Mouse (Mus musculus) CH12F3 (cell line): Measurements from ENCODE around the gene Zbed3.
"Not testable (repeated sequence)": the region's sequence is repeated elsewhere in the genome, so short reads cannot be mapped to it uniquely, and the experiment has no call there.

Source experiments
- in situ Hi-C: fragments of 300-500 bp; cut with MboI; formaldehyde crosslinking; loops from 2 replicates; pipeline ENCODE4 v1.14.3; 2020; ENCODE audit warnings: low sequenced_read_pairs

The Zbed3 gene

DNA sequence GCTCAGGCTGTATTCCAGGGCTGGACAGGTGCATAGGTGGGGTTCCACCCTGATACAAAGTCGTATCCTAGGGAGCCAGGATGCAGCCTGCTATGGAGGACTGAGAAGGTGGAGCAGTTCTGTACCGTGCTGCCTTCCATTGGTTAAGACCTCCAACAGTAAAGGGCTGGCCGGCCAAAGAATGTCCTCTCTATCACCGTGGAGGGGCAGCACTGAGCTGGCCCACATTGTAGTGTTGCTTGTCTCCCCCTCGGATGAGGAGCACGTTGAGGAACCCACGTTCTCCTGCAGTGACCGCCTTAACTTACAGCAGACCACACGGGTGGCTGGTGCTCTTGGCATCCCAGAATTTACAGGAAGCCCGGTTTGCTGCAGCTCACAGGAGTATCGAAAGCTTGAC is 7.1 kb downstream of the Zbed3 start:
- in situ Hi-C loops = no loop called here

DNA sequence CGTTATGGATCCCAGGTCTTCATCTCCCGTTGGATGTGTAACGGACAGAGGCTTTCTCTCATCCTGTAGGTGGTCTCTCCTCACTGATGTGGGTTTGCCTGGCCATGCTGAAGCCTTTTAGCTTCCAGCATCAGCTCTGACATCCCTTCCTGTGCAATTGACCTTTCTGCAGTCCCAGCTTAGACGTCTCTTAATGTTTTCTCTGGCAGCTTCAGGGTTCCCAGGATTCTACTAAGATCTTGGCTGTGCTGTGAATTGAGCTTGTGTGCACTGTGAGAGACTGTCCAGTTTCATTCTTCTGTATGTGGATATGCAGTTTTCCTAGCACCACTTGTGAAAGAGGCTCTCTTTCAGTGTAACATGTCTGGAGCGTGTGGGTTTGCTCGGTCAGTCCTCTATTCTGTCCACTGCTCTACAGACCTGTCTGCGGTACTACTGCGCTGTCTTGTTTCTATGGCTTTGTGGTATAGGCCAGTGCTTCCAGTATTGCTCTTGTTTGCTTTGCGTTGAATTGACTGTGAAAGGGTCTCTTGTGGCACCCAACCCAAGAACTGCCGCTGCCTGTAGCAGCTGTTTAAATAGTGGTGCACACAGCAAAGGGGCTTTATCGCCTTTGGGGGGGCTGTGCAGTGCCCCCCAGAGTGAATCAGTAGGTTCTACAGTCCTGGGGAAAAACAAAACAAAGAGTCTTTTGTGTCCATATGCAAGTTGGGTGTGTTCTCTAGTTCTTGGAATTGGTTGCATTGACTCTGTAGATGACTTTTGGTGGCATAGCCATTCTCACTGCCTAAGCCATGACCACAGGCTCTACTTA is 8.9 kb downstream of the Zbed3 start:
- in situ Hi-C loops = no loop called here

DNA sequence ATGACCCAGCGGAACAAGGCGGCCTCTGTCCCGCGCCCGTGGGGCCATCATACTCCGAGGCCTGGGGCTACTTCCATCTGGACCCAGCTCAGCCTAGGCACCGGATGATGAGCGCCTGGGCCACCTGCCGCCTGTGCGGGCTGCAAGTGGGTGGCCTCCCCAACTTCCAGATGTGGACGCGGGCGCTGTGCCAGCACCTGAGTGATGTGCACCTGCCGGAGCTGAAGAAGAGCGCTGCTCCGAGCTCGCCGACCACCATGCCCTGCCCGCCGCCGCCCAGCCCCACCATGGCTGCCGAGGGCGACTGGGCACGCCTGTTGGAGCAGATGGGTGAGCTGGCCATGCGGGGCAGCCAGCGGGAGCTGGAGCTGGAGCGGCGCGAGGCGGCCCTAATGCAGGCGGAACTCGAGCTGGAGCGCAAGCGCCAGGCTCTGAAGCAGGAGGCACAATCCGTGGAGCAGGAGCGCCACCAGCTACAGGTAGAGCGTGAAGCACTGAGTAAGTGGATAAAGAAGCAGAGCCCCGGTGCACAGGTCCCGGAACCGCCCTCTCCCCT is 12.8 kb downstream of the Zbed3 start:
- in situ Hi-C loops = no loop called here

DNA sequence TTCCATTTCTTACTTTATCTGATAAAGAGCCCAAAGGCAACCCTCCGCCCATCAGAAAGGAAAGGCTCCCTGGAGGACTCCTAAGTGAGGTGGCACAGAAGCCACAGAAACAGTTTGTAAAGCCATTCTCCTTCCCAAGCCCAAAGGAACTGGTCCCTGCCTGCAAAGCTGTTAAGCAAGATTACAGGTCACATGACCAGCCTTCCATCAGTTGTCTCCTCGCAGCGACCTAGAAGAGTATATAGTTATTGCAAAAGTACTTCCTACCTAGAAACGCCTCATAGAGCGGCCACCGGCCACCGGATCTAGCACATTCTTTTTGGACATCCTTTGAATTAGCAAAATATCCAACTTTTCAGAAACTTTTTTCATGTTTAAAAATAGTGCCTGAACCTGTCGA is 20.1 kb downstream of the Zbed3 start:
- in situ Hi-C loops = no loop called here

DNA sequence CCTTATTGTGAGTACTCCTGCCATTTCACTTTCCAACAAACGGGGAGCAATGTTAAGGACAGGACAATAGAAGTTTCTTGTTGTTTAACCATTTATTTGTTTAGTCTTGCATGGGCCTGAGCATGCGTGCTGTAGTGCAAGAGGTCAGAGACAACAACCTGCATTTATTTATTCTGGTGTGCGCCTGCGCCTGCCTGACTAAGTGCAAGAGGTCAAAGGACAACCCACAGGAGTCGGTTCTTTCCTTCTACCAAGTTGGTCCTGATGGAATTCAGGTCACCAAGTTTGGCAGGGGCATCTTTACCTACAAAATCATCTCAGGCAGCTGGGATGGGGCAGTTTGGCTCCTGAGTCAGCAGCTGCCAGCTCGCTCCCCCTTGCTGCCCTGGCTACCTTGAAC is 22.5 kb downstream of the Zbed3 start:
- in situ Hi-C loops = no loop called here

DNA sequence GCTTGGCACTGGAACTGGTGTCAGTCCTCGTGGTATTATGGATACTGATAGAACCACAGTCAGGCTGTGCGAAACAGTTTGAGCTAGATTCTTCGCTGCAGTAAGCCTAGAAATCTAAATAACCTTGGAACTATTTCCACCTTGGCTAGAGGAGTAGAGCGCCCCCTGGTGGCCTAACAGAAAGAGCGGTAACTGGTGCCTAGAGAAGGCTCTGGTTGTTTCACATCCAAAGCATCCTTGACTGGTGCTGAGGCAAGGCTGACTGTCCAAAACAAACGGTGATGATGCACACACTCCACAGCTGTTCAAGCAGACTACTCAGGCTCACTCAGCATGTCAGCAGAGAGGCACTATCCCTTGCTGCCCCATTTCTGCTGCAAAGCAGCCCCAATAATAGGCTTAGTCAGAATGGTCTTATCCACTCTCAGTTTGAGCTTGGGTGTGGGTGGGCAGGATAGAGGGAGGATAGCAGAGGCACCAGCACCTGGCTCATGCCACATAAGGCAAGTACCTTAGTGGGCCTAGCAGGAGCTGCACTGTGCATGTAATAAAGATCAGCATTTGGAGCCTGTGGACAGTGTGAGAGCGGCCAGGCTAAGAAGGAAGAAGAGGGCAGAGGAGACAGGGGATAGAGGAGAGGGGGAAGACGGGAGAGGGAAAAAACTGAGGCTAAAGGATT is 23.7 kb downstream of the Zbed3 start:
- in situ Hi-C loops = no loop called here

DNA sequence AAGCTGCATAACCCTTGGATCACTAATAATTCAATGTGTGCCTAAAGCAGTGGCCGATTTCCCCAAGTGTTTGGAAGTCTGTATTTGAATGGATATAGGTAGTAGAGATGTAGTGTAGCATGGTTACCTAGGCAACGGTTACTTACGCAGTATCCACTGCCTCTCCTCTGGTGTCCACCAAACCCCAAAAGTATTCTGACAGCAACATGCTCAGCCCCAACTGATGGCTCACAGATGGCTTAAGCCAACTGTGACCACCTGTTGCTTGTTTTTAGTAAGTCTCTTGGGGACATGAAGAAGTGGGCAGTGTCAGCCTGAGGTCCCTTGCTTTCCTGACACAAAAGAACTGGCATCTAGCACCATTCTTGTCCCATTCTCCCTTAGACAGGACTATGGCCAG is 25.1 kb downstream of the Zbed3 start:
- in situ Hi-C loops = no loop called here

DNA sequence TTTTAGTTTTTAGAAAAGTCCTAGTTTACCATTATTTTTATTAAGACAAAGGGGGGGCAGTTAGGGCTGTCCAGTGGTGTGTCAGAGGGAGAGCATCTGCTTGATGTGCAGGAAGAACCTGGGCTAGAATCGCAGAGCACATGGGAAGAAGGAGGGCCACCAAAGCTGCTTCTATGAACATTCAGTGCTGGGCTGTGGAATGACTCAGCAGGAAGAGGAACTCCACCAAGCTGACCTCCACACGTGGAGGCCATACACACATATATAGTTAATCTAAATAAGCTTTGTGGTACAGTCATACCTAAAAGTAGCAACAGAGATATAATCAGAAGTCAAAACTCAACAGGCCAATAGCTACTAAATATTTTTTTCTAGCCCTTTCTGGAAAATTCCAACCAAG is 34.8 kb downstream of the Zbed3 start:
- in situ Hi-C loops = no loop called here

DNA sequence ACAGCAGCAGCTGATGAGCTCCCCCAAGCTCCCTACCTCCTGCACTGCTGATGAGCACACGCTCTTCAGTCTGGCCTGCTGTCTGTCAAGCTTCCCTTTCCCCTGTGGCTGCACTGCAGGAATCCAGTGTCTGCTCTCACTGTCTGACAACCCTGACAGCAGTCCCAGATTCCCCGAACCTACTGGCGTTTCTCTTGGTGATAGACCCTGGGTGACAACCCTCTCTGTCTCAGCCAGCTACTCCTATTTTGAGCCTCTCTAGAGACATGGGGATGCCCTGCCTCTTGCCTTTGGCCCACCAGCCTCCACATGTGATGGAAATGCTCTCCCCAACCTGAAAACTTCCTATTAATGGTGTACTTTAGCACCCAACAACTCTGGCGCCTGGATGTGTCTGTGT is 40.0 kb downstream of the Zbed3 start:
- in situ Hi-C loops = no loop called here

DNA sequence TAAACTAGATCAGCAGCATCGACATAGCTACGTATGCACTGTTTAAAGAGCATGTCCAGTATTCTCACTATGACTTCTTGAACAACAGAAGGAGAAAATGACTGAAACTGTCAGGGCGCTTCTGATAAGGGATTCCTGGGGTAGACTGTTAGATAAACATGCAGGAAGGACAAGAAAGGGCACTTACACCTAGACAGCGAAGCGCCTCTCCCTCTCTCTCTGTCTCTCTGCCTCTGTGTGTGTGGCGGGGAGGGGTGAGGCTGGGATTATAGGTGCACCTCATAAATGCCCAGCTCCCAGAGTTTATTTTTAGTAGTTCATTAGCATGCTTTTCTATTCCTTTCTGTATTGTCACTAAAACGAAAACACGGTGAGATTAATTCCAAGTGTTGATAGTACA is 42.9 kb downstream of the Zbed3 start:
- in situ Hi-C loops = no loop called here

DNA sequence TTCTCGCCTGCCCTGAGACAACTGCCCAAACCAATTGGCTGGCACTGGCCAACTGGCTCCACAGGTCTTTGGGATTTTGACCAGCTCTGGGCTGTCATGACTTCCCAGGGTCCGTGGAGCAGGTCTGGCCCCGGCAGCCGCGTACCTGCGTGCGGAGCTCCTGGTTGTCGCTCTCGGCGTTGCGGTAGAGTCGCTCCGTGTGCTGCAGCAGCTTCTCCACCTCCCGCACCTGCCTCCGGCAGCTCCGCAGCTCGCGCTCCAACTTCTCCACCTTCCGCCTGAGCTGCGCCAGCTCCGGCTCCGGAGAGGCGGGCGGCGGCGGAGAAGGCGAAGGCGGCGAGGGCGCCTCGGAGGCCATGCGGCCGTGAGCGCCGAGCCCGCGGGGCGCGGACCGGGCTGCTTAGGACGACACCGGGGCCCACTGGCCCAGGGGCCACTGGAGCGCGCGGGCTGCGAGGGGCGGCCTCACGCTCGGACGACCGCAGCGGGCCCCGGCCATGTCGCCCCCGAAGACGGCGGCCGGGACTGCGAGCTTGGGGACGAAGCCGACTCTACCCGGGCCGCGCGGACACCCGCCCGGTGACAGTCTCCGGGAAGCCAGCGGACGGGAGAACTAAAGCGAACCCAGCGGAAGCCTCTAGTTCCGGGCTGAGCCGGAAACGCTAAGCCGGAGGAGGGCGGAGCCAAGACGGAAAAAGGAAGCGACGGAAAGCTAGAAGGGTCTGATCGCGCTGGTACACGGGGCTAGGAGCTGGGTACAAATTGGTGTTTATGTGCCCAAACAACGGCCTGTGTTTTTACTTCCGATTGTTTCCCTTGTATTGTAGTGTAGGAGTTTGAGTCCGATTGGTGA is 51.5 kb downstream of the Zbed3 start, which contains the start of gene Aggf1:
Gene Aggf1, minus strand, starts transcription at position 652 of the 853 bp plus-strand sequence.
- in situ Hi-C loops = no loop called here

DNA sequence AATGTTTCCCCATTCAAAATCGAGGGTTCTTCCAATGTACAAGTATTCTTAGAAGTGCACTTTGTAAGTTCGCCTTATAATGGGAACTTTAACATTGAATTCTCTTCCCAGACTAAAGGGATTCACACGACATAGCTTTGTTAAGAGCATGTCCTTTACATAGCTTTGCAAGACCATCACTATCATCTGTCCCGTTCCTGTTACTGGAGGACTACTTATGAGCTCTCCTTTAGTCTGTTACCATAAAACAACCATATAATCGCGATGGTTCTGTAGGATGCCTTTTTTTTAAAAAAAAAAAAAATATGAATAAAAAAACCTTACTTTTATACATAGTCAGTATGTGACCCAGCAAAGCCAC is 52.1 kb downstream of the Zbed3 start:
- in situ Hi-C loops = no loop called here

DNA sequence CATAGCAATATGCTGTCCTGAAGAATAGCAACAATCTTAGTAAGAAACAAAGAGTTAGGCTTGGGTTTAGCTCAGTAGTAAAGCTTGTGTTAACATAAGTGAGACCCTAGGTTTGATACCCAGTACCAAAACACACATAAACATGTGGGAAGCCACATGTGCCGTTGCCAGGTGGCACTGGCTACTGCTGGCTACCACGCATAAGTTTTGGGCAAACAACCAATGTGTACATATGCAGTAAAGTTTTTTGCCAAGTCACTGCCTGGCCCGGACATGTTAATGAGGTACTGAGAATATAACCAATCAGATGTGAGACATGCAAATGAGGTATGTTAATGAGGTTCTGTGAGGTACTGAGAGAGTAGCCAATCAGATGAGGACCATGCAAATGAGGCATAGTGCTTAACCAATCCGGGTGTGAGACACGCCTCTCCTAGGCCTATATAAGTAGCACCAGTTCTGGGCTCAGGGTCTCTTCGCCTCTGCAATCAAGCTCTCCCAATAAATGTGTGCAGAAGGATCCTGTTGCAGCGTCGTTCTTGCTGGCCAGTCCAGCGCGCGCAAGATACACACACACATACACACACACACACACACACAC is 53.4 kb downstream of the Zbed3 start:
- in situ Hi-C loops = not testable (repeated sequence)

DNA sequence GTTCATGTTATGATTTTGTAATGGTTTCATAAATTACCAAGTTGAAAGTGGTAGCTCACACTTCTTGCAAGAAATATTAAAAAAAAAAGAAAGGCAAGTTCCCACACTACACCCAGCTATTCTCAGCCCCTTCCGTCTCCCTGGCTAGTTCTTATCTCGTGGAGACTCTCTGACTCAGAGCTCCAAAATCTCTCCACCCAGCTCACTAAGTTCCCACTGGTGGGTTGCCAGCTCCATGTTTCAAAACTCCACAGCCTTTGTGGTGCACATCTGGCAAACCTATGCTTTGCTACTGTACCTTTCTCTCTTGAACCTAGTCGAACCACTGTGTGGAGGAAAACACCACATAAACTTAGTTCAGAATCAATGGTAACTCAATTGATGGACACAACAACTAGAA is 55.3 kb downstream of the Zbed3 start:
- in situ Hi-C loops = no loop called here

DNA sequence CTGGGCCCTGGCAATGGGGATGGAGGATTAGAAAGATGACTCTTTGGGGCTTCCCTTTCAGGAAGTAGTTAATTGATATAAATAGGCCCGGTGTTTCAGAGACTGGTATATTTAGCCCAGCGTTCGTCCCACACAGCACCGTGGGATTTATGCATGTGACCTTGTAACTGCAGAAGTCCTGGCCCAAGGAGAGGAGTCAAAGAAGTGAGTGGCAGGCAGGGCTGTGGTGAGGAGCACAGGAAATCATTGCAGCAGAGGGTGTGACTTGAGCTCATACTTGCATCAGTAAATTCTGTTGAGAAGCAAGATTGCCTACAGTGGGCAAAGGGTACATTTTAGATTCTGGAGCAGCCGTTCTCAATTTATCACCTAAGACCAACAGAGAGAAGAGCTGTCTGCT is 59.0 kb downstream of the Zbed3 start:
- in situ Hi-C loops = no loop called here
